Mouse (Mus musculus) limb, embryonic 14.5 days (tissue): ENCODE measurements around the gene Gse1. TPM values are rescaled to one million over a fixed set of nuclear protein-coding genes. Genes with fewer than 3 reads are reported as not detected.

ENCODE experiments used
- ATAC-seq: fragments of 200-750 bp; cut with Nextera tagmentation; 2 replicates; pipeline ENCODE4 v1.8.0; 2017; ENCODE audit warnings: low read depth, moderate number of reproducible peaks, moderate TSS enrichment; ENCODE audit not compliant: low FRiP score
- DNase-seq: peaks from one replicate; pipeline ENCODE4 v3.0.0-alpha.2; 2015; ENCODE audit warnings: low spot score
- H3K27ac ChIP-seq: fragments of 300-500 bp; sonication (generic); replicated peaks from 2 replicates; pipeline ENCODE4 v1.5.1; 2014; ENCODE audit warnings: low read depth, mild to moderate bottlenecking, low read length, moderate library complexity, mixed read lengths
- H3K27me3 ChIP-seq: fragments of 300-500 bp; sonication (generic); 2 replicates; pipeline ENCODE4 v1.6.1; 2014; ENCODE audit warnings: low read length, mixed read lengths; ENCODE audit not compliant: control insufficient read depth, insufficient read depth
- H3K36me3 ChIP-seq: fragments of 300-500 bp; sonication (generic); 2 replicates; pipeline ENCODE4 v1.6.1; 2014; ENCODE audit warnings: mild to moderate bottlenecking, low read length, moderate library complexity, mixed read lengths; ENCODE audit not compliant: control insufficient read depth, insufficient read depth
- H3K4me1 ChIP-seq: fragments of 300-500 bp; sonication (generic); 2 replicates; pipeline ENCODE4 v1.6.1; 2014; ENCODE audit warnings: antibody characterized with exemption, low read length, mixed read lengths; ENCODE audit not compliant: control insufficient read depth, insufficient read depth
- H3K4me2 ChIP-seq: fragments of 300-500 bp; sonication (generic); replicated peaks from 2 replicates; pipeline ENCODE4 v1.6.1; 2014; ENCODE audit warnings: low read depth, mild to moderate bottlenecking, low read length, moderate library complexity; ENCODE audit not compliant: severe bottlenecking
- H3K4me3 ChIP-seq: fragments of 300-500 bp; sonication (generic); replicated peaks from 2 replicates; pipeline ENCODE4 v1.5.1; 2014; ENCODE audit warnings: low read length
- H3K9ac ChIP-seq: fragments of 300-500 bp; sonication (generic); 2 replicates; pipeline ENCODE4 v1.6.1; 2014; ENCODE audit warnings: mild to moderate bottlenecking, low read depth, low read length, moderate library complexity; ENCODE audit not compliant: severe bottlenecking
- H3K9me3 ChIP-seq: fragments of 300-500 bp; sonication (generic); 2 replicates; pipeline ENCODE4 v1.6.1; 2016; ENCODE audit warnings: low read length; ENCODE audit not compliant: control insufficient read depth
- POLR2A ChIP-seq: fragments of 200-500 bp; IDR thresholded peaks from 2 replicates; pipeline ENCODE4 v1.8.0; 2012; ENCODE audit warnings: inconsistent platforms, mild to moderate bottlenecking, moderate library complexity, borderline replicate concordance; ENCODE audit not compliant: insufficient read depth, insufficient read length; ENCODE audit errors: extremely low read depth
- WGBS: fragments of 180-500 bp; shearing (Covaris S2); extraction: QIAGEN DNeasy Blood & Tissue Kit; methylation state at CpG from one replicate; pipeline ENCODE4 v1.1.7; 2014; 5-methylcytosine and 5-hydroxymethylcytosine counted together
- polyA plus RNA-seq, 2 experiments: library from polyadenylated mRNA; depleted of rRNA in 1 of 2; stranded (reverse) in 1 of 2; unstranded in 1 of 2; fragments of >200 nt; fragmentation: Nextera tagmentation in 1 of 2; extraction: Ambion mirVana in 1 of 2; gene quantifications; 2 replicates each; pipeline versions ENCODE4 v1.2.1 to v1.2.3; 2012 to 2014

The Gse1 gene
- polyA plus RNA-seq, 2 experiments: 10.3 to 32.6 TPM

GRCm38 (mm10) chr8:120452111-120452510, 223.9 kb downstream of the Gse1 start:
- Histone ChIP-seq H3K4me3 (no peak overlapping the region), H3K9ac (no peak overlapping the region), H3K36me3 (no peaks in the 10 kb centered on the region), H3K27me3 (no peaks in the 10 kb centered on the region), H3K4me1 (peaks cover 33% of the 10 kb centered on the region), H3K27ac (no peak overlapping the region), H3K9me3 (no peaks in the 10 kb centered on the region), H3K4me2 (no peak overlapping the region)
- WGBS: 89% methylated on average over 2 of the region's 2 CpGs
- DNase-seq: no peak
- no peak for TF ChIP-seq POLR2A
- ATAC-seq: no peak

- Histone ChIP-seq H3K36me3 (no peaks in the 10 kb centered on the region), H3K4me2 (no peak overlapping the region), H3K4me1 (peaks cover 31% of the 10 kb centered on the region), H3K4me3 (no peak overlapping the region), H3K9me3 (no peaks in the 10 kb centered on the region), H3K27me3 (no peaks in the 10 kb centered on the region), H3K27ac (no peak overlapping the region), H3K9ac (no peak overlapping the region)
- DNase-seq (no peak), ATAC-seq (no peak)
- WGBS: 73% methylated on average over 6 of the region's 6 CpGs
- TF ChIP-seq POLR2A: no peak
These were observed 226.1 kb downstream of the Gse1 start for GRCm38 (mm10) chr8:120454404-120454803.

- DNase-seq: no peak
- Histone ChIP-seq H3K4me1 (peaks cover 34% of the 10 kb centered on the region), H3K9ac (no peak overlapping the region), H3K9me3 (no peaks in the 10 kb centered on the region), H3K4me3 (no peak overlapping the region), H3K4me2 (no peak overlapping the region), H3K27me3 (no peaks in the 10 kb centered on the region), H3K27ac (no peak overlapping the region), H3K36me3 (no peaks in the 10 kb centered on the region)
- 48% methylated on average over 6 of the region's 6 CpGs for WGBS
- TF ChIP-seq POLR2A: no peak
- no peak for ATAC-seq
These were observed 232.1 kb downstream of the Gse1 start for GRCm38 (mm10) chr8:120460375-120460774.

- H3K4me2 ChIP-seq: no peak overlapping the region
- no peaks in the 10 kb centered on the region for H3K36me3 ChIP-seq
- no peak overlapping the region for H3K9ac ChIP-seq
- no peaks in the 10 kb centered on the region for H3K27me3 ChIP-seq
- no peaks in the 10 kb centered on the region for H3K9me3 ChIP-seq
- WGBS: 63% methylated on average over 15 of the region's 15 CpGs
- DNase-seq: no peak
- peaks cover 43% of the 10 kb centered on the region for H3K4me1 ChIP-seq
- no peak for TF ChIP-seq POLR2A
- no peak overlapping the region for H3K4me3 ChIP-seq
- no peak overlapping the region for H3K27ac ChIP-seq
- ATAC-seq: no peak
These were observed 233.9 kb downstream of the Gse1 start for GRCm38 (mm10) chr8:120462119-120462551.

- H3K4me2 ChIP-seq: no peak overlapping the region
- peaks cover 43% of the 10 kb centered on the region for H3K4me1 ChIP-seq
- no peaks in the 10 kb centered on the region for H3K9me3 ChIP-seq
- no peak overlapping the region for H3K9ac ChIP-seq
- DNase-seq: no peak
- no peak overlapping the region for H3K27ac ChIP-seq
- H3K4me3 ChIP-seq: no peak overlapping the region
- WGBS: 80% methylated on average over 6 of the region's 6 CpGs
- no peak for TF ChIP-seq POLR2A
- no peaks in the 10 kb centered on the region for H3K36me3 ChIP-seq
- no peak for ATAC-seq
- H3K27me3 ChIP-seq: no peaks in the 10 kb centered on the region
These were observed 234.4 kb downstream of the Gse1 start for GRCm38 (mm10) chr8:120462611-120463010.

GRCm38 (mm10) chr8:120463918-120464584, 235.8 kb downstream of the Gse1 start:
- Histone ChIP-seq H3K36me3 (no peaks in the 10 kb centered on the region), H3K4me1 (peaks cover 37% of the 10 kb centered on the region), H3K9me3 (no peaks in the 10 kb centered on the region), H3K9ac (no peak overlapping the region), H3K27me3 (no peaks in the 10 kb centered on the region), H3K27ac (no peak overlapping the region), H3K4me3 (no peak overlapping the region), H3K4me2 (no peak overlapping the region)
- DNase-seq (no peak), ATAC-seq (no peak)
- WGBS: 94% methylated on average over 9 of the region's 9 CpGs
- no peak for TF ChIP-seq POLR2A
